Mouse (Mus musculus) gastrocnemius, postnatal 14 days (tissue): ENCODE measurements around the gene Lmtk3. TPM values are rescaled to one million over a fixed set of nuclear protein-coding genes. Genes with fewer than 3 reads are reported as not detected.
A peak's percentile ranks its signal among the peaks of the same experiment; 100 is the strongest.

Experiments
- DNase-seq: peaks from one replicate; pipeline ENCODE4 v3.0.0; 2021; ENCODE audit warnings: mixed read lengths
- intact Hi-C: fragments of 180-260 bp; cut with DNase I; formaldehyde crosslinking; loops from one replicate; pipeline ENCODE4 v1.15.1; 2025; ENCODE audit warnings: low total_unique reads
- total RNA-seq, 2 experiments: library from RNA; stranded (reverse); gene quantifications; 2 replicates each; pipeline ENCODE4 v1.2.3; 2021

The Lmtk3 gene
- total RNA-seq, 2 experiments from 2014 or later: 0.11 to 0.39 TPM

DNA sequence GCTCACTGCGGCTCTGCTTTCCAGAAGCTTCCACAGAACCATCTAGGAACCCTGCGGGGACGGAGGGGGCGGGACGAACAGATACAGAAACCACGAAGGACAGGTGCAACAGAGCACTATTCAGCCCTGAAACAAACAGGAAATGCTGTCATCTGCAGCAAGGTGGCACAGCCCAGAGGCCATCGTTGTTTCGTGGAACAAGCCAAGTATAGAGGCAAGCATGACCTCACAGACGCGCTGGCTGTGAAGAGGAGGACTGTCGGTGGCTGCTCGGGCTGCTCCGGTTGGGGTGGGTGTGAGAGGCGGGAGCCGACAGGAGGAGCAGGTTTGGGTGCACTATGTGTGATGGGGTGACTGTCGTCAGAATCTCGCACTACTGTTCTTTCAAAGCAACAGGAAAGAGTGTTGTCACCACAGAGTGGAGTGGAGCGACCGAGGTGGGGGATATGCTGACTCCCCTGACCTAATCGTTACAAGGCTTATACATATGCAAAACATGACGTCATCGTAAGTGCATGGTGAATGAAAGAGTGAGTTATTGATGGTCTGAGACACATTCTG is 4.4 kb upstream of the Lmtk3 start:
- no peak for DNase-seq
- intact Hi-C loops: no loop called here

- intact Hi-C loops: no loop called here
- no peak for DNase-seq
Observed at GRCm38 (mm10) chr7:45782271-45782670, 1.3 kb upstream of the Lmtk3 start.

DNA sequence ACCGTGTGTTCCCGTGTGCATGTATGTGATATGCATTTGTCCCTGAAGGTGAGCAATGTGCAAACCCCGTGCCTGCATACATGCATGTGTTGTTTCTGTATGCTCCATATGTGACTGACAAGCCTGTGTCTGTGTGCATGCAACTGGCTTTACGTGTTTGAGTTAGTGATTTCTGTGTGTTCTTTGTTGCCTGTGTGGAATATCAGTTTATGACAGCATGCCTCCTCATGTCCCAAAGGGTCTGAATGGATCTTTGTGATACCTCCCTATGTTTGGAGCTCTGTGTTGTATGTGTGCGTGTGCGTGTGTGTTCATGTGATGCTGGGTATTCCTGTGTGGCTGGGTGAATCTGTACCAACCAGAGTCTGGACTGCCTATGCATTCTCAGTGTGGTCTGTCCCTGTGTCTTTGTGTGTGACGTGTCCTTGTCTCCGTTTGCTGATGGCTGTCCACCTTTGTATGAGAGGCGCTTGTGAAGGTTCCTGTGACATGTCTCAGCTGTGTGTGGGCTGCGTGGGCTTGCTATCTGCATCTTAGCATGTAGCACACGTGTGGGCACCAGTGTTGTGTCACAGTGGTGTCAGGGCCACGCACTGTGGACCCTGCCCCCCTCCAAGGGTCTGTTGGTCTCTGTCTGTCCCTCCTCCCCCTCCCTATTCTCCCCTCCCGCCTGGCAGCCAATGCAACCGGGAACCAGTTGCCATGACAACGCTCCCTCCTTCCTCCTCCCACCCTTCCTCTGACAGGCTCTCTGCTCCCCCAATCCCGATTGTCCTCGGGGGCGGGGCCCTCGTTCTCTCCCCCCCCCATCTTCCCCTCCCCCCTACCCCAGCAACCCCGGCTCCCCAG is 1.2 kb downstream of the Lmtk3 start, which contains the start of gene Sult2b1:
Gene Sult2b1, minus strand, starts transcription at position 146 of the 849 bp plus-strand sequence.
- intact Hi-C loops: no loop called here
- DNase-seq: peak; percentile 39

DNA sequence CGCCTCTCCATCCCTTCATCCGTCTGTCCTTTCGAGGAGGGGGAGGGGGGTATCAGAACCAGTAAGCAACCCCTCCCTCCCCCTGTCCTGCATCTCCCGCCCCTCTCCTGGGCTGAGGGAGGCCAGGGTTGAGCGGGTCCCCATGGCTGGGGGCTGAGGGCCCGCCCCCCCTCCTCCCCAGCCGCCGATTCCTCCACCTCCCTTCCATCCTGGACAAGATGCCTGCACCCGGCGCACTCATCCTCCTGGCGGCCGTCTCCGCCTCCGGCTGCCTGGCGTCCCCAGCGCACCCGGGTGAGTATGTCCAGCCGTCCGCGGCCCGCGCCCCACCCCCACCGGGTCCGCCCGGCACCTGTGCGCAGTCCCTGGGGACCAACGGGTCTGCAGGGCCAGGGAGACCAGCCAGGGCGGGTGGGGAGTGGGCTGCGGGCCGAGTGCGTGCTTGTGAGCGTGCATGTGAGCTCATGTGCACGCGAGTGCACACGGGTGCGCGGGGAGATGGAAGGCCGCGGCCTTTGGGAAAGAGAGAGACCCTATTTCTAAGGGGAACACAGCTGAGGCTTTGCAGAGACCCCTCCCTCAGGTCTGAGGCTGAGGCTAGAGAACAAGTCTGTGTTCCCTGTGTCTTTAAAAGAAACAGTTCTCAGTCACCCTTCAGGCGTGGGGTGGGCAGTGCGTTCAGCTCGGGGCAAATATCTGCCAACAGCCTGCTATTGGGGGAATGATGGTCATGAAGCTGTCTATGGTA is 2.0 kb downstream of the Lmtk3 start:
- intact Hi-C loops: no loop called here

DNA sequence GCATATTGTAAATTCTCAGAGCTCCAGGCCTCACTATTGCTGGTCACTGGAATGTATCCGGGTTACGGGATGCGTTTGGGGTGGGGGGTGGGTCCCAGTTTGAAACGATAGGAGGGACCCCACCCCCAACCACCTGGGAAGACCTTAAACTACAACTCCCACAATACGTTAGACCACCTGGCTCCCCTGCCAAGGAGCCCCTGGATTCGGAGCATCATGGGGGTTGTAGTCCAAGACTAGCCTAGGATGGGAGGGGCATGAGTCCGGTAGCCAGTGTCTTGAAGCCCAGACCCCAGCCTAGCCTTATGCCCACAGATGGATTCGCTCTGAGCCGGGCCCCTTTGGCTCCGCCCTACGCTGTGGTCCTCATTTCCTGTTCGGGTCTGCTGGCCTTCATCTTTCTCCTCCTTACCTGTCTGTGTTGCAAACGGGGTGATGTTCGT is 2.6 kb downstream of the Lmtk3 start:
- intact Hi-C loops: no loop called here
- no peak for DNase-seq

More for the DNA sequence above, 2.0 kb downstream of the Lmtk3 start:
- no peak for DNase-seq

DNA sequence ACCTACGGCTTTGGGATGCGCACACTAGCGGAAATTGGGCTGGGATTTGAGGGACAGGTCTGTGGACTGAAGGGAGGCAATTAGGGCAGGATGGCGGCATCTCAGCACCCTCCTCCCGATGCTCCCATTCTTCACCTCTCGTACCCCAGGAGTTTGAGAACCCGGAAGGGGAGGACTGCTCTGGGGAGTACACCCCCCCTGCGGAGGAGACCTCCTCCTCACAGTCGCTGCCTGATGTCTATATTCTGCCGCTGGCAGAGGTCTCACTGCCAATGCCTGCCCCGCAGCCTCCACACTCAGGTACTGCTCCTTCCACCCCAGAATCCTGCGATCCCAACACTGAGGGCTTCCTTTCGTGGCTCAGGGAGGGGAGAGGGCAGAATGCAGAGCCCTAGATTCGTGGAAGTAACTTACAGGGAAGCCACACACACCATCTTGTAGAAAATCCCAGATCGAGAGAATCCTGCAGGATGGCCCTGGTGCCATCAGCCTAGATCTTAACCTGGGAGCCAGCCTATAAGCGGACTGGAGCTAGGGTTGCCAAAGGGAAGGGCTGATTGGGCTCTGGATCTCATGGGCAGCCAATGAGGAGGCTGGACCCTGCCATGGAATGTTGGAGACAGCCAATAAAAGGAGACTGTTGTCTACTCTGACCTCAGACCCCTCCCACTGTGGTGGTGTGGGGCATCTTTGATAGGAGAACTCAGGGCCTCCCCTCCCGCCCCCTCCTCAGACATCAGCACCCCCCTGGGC is 3.3 kb downstream of the Lmtk3 start:
- no peak for DNase-seq
- intact Hi-C loops: no loop called here

DNA sequence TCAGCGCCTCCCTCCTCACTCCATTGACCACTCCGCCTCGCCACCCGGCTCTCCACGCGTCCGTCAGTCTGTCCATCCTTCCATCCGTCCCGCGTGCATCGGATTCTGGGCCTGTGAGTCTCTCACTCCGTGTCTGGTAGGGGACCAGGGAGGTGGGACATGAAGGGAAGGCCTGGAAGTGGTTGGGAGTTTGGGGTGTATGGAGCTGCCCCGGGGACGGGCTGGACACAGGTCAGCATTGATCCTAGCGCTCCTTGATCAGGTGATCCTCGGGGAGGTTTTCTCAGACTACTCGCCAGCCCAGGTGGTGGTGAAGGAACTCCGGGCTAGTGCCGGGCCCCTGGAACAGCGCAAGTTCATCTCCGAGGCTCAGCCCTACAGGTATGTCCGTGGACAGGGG is 4.1 kb downstream of the Lmtk3 start:
- DNase-seq: no peak
- intact Hi-C loops: no loop called here

DNA sequence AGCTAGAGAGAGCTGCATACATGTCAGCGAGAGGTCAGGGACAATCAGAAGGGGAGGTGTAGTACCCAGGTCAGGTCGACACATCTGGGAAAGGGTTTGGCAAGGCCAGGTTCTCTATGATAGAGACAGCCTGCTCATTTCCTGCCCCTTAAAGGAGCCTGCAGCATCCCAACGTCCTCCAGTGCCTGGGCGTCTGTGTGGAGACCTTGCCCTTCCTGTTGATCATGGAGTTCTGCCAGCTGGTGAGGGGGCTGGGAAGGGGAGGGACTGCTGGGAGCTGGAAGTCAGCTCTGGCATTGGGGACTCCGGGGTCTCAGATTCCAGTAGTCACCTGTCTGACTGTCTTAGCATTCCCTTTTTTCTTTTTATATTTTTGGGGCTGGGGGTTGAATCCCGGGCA is 7.2 kb downstream of the Lmtk3 start:
- DNase-seq: no peak
- intact Hi-C loops: no loop called here

- intact Hi-C loops: no loop called here
- DNase-seq: no peak
Observed at GRCm38 (mm10) chr7:45791756-45792490, 8.4 kb downstream of the Lmtk3 start.

GRCm38 (mm10) chr7:45793240-45793639 is 9.7 kb downstream of the Lmtk3 start:
- no peak for DNase-seq
- intact Hi-C loops: no loop called here

DNA sequence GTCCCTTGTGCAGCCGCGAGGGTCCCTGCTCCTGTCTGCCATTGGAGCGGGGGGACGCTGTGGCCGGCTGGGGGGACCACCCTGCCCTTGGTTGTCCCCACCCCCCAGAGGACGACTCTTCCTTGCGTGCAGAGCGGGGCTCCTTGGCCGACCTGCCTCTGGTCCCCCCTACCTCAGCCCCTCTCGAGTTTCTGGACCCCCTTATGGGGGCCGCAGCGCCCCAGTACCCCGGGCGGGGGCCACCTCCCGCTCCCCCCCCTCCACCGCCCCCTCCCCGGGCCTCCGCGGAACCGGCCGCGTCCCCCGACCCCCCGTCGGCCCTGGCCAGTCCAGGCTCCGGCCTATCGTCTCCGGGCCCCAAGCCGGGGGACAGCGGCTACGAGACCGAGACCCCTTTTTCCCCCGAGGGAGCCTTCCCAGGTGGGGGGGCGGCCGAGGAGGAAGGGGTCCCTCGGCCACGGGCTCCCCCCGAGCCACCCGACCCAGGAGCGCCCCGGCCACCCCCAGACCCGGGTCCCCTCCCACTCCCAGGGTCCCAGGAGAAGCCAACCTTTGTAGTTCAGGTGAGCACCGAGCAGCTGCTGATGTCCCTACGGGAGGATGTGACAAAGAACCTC is 10.5 kb downstream of the Lmtk3 start:
- intact Hi-C loops: loop anchor here (2.0 kb wide), 1 partner anchor 49 kb away; no protein-coding TSS in a partner anchor
- DNase-seq: no peak

DNA sequence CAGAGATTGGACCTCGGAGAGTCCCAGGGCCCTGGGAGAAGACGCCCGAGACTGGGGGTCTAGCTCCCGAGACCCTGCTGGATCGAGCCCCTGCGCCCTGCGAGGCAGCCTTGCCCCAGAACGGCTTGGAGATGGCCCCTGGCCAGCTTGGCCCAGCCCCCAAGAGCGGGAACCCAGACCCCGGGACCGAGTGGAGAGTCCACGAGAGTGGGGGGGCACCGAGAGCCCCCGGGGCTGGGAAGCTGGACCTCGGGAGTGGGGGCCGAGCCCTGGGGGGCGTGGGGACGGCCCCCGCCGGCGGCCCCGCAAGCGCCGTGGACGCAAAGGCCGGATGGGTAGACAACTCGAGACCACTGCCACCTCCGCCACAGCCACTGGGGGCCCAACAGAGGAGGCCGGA is 11.4 kb downstream of the Lmtk3 start:
- no peak for DNase-seq
- intact Hi-C loops: loop anchor here (2.0 kb wide), 1 partner anchor 50 kb away; no protein-coding TSS in a partner anchor

DNA sequence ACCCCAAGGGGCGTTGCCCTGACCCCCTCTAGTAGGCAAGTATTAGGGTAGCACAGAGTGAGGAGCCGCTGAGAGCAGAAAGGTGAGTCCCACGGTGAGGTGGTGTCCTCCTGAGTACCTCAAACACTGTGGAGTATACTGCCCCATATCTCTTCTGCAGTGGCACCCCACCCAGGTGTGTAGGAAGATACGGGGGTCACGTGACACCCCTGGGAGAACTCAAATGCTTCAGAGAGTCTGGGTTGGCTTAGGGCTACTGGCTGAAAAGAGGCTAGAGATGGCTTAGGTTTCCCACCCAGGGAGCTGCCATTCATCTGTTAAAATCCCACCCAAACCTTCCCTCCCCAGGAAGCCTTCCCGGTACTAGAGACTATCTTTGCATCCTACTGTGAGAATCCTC is 13.4 kb downstream of the Lmtk3 start:
- no peak for DNase-seq
- intact Hi-C loops: no loop called here

DNA sequence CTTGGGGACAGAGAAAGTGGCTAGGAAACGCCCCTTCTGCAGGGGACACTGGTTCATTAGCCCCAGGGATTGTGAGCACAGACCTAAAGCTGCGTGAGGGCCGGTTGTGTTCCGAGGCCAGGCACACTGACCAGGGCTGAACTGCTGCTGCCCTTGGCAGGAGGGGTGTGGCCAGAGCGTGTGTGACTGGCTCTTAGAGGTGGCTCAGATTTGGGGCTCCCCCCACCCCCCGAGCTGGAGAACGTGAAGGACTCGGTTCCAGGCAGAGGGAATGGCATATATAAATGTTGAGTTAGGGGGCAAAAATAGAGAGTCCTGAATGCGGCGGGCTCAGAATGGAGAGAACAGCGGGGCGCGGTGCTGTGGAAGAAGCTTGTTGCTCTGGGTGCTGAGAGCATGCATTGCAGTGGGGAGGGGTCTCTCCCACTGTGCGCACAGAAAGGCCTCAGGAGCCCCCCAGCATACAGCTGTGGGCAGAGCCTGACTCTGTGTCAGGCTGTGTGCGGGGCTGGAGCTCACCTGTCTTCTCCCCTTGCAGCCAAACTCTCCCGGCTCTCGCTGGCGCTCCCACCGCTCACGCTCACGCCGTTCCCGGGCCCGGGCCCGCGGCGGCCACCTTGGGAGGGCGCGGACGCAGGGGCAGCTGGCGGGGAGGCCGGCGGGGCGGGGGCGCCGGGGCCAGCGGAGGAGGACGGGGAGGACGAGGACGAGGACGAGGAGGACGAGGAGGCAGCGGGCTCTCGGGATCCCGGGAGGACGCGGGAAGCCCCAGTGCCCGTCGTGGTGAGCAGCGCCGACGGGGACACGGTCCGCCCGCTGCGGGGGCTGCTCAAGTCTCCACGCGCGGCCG is 14.3 kb downstream of the Lmtk3 start:
- intact Hi-C loops: no loop called here
- DNase-seq: no peak

DNA sequence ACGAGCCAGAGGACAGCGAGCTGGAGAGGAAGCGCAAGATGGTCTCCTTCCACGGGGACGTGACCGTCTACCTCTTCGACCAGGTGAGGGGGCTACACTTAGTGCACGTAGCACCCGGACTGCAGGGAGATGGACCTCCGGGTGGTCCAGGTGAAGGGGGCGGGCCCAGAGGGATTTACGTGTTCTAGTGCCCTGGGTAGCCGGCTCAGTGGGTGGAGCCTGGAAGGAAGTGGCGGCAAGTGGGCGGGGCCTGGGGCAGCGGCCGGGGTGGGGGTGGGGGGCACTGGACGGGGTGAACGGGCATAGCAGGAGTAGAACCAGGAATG is 14.9 kb downstream of the Lmtk3 start:
- no peak for DNase-seq
- intact Hi-C loops: no loop called here

DNA sequence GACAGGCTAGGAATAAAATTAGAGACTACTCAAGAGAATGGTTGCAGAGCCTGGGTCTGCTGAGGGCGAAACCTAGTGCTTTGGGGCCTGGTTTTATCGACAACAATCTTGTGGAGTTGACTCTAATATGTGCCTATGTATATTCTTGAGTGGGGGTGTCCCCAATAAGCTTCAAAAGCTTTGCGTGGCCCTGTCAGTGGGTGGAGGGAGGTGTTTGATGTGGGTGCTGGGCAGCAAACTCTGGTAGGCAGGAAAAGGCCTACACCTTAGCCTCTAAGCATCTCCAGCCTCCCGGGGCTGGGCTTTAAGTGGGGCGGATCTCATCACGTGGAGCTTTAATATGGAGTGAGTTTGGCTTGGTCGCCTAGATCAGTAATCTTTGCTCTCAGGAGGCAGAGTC is 15.4 kb downstream of the Lmtk3 start:
- no peak for DNase-seq
- intact Hi-C loops: no loop called here

- intact Hi-C loops: loop anchor here (2.0 kb wide), 1 partner anchor 61 kb away; no protein-coding TSS in a partner anchor
- no peak for DNase-seq
Observed at GRCm38 (mm10) chr7:45800001-45800400, 16.5 kb downstream of the Lmtk3 start.
